Mouse (Mus musculus): ENCODE measurements at regions not wholly inside any gene's neighbourhood (a gene's known extent, or its start where the extent isn't known, plus 50 kb on each side); places are given as distances from the start of the nearest gene placed in this dataset.

- no peak for TF ChIP-seq EP300 (IDR thresholded peaks at IDR 0.05; ENCODE audit: low read depth)
- ATAC-seq: no peak
- WGBS (ENCODE audit: insufficient replicate concordance): 79% methylated on average over 4 of the region's 4 CpGs
Measured at GRCm38 (mm10) chr9:80718516-80718915, 253.2 kb upstream of the Impg1 start.

GRCm38 (mm10) chr9:80709781-80710180 lies 244.5 kb upstream of the Impg1 start:
- no peak for ATAC-seq
- Histone ChIP-seq H3K27me3 (ENCODE audit: insufficient read depth, low read length) (no peaks in the 10 kb centered on the region), H3K4me3 (ENCODE audit: low read depth, low read length) (no peak overlapping the region), H3K9ac (replicated peaks) (no peak overlapping the region), H3K4me2 (ENCODE audit: low read depth, low read length) (no peak overlapping the region), H3K9me3 (ENCODE audit: low read length) (no peaks in the 10 kb centered on the region), H3K4me1 (ENCODE audit: insufficient read depth) (no peaks in the 10 kb centered on the region), H3K27ac (ENCODE audit: low read depth) (no peak overlapping the region), H3K36me3 (replicated peaks; ENCODE audit: insufficient read depth, low read length) (no peaks in the 10 kb centered on the region)
- TF ChIP-seq CTCF (IDR thresholded peaks at IDR 0.05; ENCODE audit: low read depth) (no peak), EP300 (IDR thresholded peaks at IDR 0.05; ENCODE audit: low read depth) (no peak)
- DNase-seq: no peak

More at GRCm38 (mm10) chr9:80718516-80718915, 253.2 kb upstream of the Impg1 start:
- Histone ChIP-seq H3K9me3 (ENCODE audit: low read length) (no peaks in the 10 kb centered on the region), H3K36me3 (replicated peaks; ENCODE audit: insufficient read depth, low read length) (no peaks in the 10 kb centered on the region), H3K27me3 (ENCODE audit: insufficient read depth, low read length) (no peaks in the 10 kb centered on the region), H3K27ac (ENCODE audit: low read depth) (no peak overlapping the region), H3K9ac (replicated peaks) (no peak overlapping the region), H3K4me1 (ENCODE audit: insufficient read depth) (no peaks in the 10 kb centered on the region), H3K4me2 (ENCODE audit: low read depth, low read length) (no peak overlapping the region), H3K4me3 (ENCODE audit: low read depth, low read length) (no peak overlapping the region)
- no peak for DNase-seq

GRCm38 (mm10) chr9:80705264-80705663 lies 240.0 kb upstream of the Impg1 start:
- no peak for DNase-seq
- Histone ChIP-seq H3K4me3 (ENCODE audit: low read depth, low read length) (no peak overlapping the region), H3K9ac (replicated peaks) (no peak overlapping the region), H3K27me3 (ENCODE audit: insufficient read depth, low read length) (no peaks in the 10 kb centered on the region), H3K4me2 (ENCODE audit: low read depth, low read length) (no peak overlapping the region), H3K9me3 (ENCODE audit: low read length) (no peaks in the 10 kb centered on the region), H3K4me1 (ENCODE audit: insufficient read depth) (no peaks in the 10 kb centered on the region), H3K27ac (ENCODE audit: low read depth) (no peak overlapping the region), H3K36me3 (replicated peaks; ENCODE audit: insufficient read depth, low read length) (no peaks in the 10 kb centered on the region)
- no peak for ATAC-seq
- no peak for TF ChIP-seq CTCF (IDR thresholded peaks at IDR 0.05; ENCODE audit: low read depth)
- no peak for TF ChIP-seq EP300 (IDR thresholded peaks at IDR 0.05; ENCODE audit: low read depth)
- WGBS (ENCODE audit: insufficient replicate concordance): 67% methylated on average over 2 of the region's 2 CpGs

- no peak for TF ChIP-seq EP300 (IDR thresholded peaks at IDR 0.05; ENCODE audit: low read depth)
- no peak for TF ChIP-seq CTCF (IDR thresholded peaks at IDR 0.05; ENCODE audit: low read depth)
- no peak overlapping the region for H3K4me2 ChIP-seq (ENCODE audit: low read depth, low read length)
- no peaks in the 10 kb centered on the region for H3K27me3 ChIP-seq (ENCODE audit: insufficient read depth, low read length)
- DNase-seq (no peak), ATAC-seq (no peak)
- no peaks in the 10 kb centered on the region for H3K4me1 ChIP-seq (ENCODE audit: insufficient read depth)
- no peak overlapping the region for H3K9ac ChIP-seq (replicated peaks)
- H3K27ac ChIP-seq (ENCODE audit: low read depth): no peak overlapping the region
- no peaks in the 10 kb centered on the region for H3K9me3 ChIP-seq (ENCODE audit: low read length)
- H3K4me3 ChIP-seq (ENCODE audit: low read depth, low read length): no peak overlapping the region
- H3K36me3 ChIP-seq (replicated peaks; ENCODE audit: insufficient read depth, low read length): no peaks in the 10 kb centered on the region
- WGBS (ENCODE audit: insufficient replicate concordance): 74% methylated on average over 2 of the region's 2 CpGs
Measured at GRCm38 (mm10) chr9:80697171-80697570, 231.9 kb upstream of the Impg1 start.

- Histone ChIP-seq H3K4me1 (ENCODE audit: insufficient read depth) (no peaks in the 10 kb centered on the region), H3K27ac (ENCODE audit: low read depth) (no peak overlapping the region), H3K9ac (replicated peaks) (no peak overlapping the region), H3K36me3 (replicated peaks; ENCODE audit: insufficient read depth, low read length) (no peaks in the 10 kb centered on the region), H3K27me3 (ENCODE audit: insufficient read depth, low read length) (no peaks in the 10 kb centered on the region), H3K4me2 (ENCODE audit: low read depth, low read length) (no peak overlapping the region), H3K4me3 (ENCODE audit: low read depth, low read length) (no peak overlapping the region), H3K9me3 (ENCODE audit: low read length) (no peaks in the 10 kb centered on the region)
- ATAC-seq (no peak), DNase-seq (no peak)
- TF ChIP-seq EP300 (IDR thresholded peaks at IDR 0.05; ENCODE audit: low read depth) (no peak), CTCF (IDR thresholded peaks at IDR 0.05; ENCODE audit: low read depth) (no peak)
- 69% methylated on average over 9 of the region's 9 CpGs for WGBS (ENCODE audit: insufficient replicate concordance)
Measured at GRCm38 (mm10) chr9:80688481-80689086, 223.3 kb upstream of the Impg1 start.

GRCm38 (mm10) chr9:80683030-80683692 lies 217.9 kb upstream of the Impg1 start:
- Histone ChIP-seq H3K27me3 (ENCODE audit: insufficient read depth, low read length) (no peaks in the 10 kb centered on the region), H3K4me3 (ENCODE audit: low read depth, low read length) (no peak overlapping the region), H3K36me3 (replicated peaks; ENCODE audit: insufficient read depth, low read length) (no peaks in the 10 kb centered on the region), H3K27ac (ENCODE audit: low read depth) (no peak overlapping the region), H3K4me1 (ENCODE audit: insufficient read depth) (no peaks in the 10 kb centered on the region), H3K9me3 (ENCODE audit: low read length) (no peaks in the 10 kb centered on the region), H3K4me2 (ENCODE audit: low read depth, low read length) (no peak overlapping the region), H3K9ac (replicated peaks) (no peak overlapping the region)
- ATAC-seq (no peak), DNase-seq (no peak)
- TF ChIP-seq EP300 (IDR thresholded peaks at IDR 0.05; ENCODE audit: low read depth) (no peak), CTCF (IDR thresholded peaks at IDR 0.05; ENCODE audit: low read depth) (no peak)
- WGBS (ENCODE audit: insufficient replicate concordance): 47% methylated on average over 5 of the region's 5 CpGs

Data from liver, postnatal 0 days (tissue).